Mouse (Mus musculus) common myeloid progenitor, adult 5-6 weeks (primary cell): ENCODE measurements at regions not wholly inside any gene's neighbourhood (a gene's known extent, or its start where the extent isn't known, plus 50 kb on each side); places are given as distances from the start of the nearest gene placed in this dataset.

Source experiments
- ATAC-seq: replicated peaks from 2 replicates; pipeline ENCODE4 v1.8.0; 2016; ENCODE audit warnings: low read depth, mild to moderate bottlenecking, moderate TSS enrichment, inconsistent platforms; ENCODE audit not compliant: poor library complexity, severe bottlenecking

- ATAC-seq, result no peak
Observed at GRCm38 (mm10) chr4:105377469-105378187, 220.5 kb downstream of the Plpp3 start.

GRCm38 (mm10) chr4:105384826-105385225 is 227.7 kb downstream of the Plpp3 start:
- ATAC-seq, result no peak

GRCm38 (mm10) chr4:105385481-105385880 is 228.3 kb downstream of the Plpp3 start:
- no peak for ATAC-seq

GRCm38 (mm10) chr4:105390378-105390777 is 233.2 kb downstream of the Plpp3 start:
- no peak for ATAC-seq

- ATAC-seq, result no peak
Observed at GRCm38 (mm10) chr4:105394366-105394765, 237.2 kb downstream of the Plpp3 start.

- ATAC-seq, result no peak
Observed at GRCm38 (mm10) chr4:105397451-105397850, 240.3 kb downstream of the Plpp3 start.

GRCm38 (mm10) chr4:105402021-105402420 is 244.9 kb downstream of the Plpp3 start:
- no peak for ATAC-seq

- ATAC-seq, result no peak
Observed at GRCm38 (mm10) chr4:105403169-105403568, 246.0 kb downstream of the Plpp3 start.

- no peak for ATAC-seq
Observed at GRCm38 (mm10) chr4:105403686-105404085, 246.5 kb downstream of the Plpp3 start.

- ATAC-seq, result no peak
Observed at GRCm38 (mm10) chr4:105405728-105406127, 248.6 kb downstream of the Plpp3 start.

GRCm38 (mm10) chr4:105406786-105407464 is 249.8 kb downstream of the Plpp3 start:
- ATAC-seq, result no peak

- ATAC-seq, result no peak
Observed at GRCm38 (mm10) chr4:105408896-105409295, 251.7 kb downstream of the Plpp3 start.

- ATAC-seq, result no peak
Observed at GRCm38 (mm10) chr4:105417166-105417565, 260.0 kb downstream of the Plpp3 start.

- no peak for ATAC-seq
Observed at GRCm38 (mm10) chr4:105422466-105422865, 265.3 kb downstream of the Plpp3 start.

- no peak for ATAC-seq
Observed at GRCm38 (mm10) chr4:105423727-105424201, 266.6 kb downstream of the Plpp3 start.

- ATAC-seq, result no peak
Observed at GRCm38 (mm10) chr4:105425086-105425485, 267.9 kb downstream of the Plpp3 start.

GRCm38 (mm10) chr4:105427581-105427980 is 270.4 kb downstream of the Plpp3 start:
- no peak for ATAC-seq

GRCm38 (mm10) chr4:105429381-105430100 is 272.4 kb downstream of the Plpp3 start:
- ATAC-seq, result no peak

- ATAC-seq, result no peak
Observed at GRCm38 (mm10) chr4:105432461-105432860, 275.3 kb downstream of the Plpp3 start.

GRCm38 (mm10) chr4:105437141-105437540 is 280.0 kb downstream of the Plpp3 start:
- no peak for ATAC-seq
